Mouse (Mus musculus) stomach, postnatal 0 days (tissue): ENCODE measurements around the gene Filip1.

Source experiments
- CTCF ChIP-seq: IDR thresholded peaks from 2 replicates; pipeline ENCODE4 v1.5.1; 2016; ENCODE audit warnings: antibody characterized with exemption, low read depth, mild to moderate bottlenecking, moderate library complexity
- EP300 ChIP-seq: optimal IDR thresholded peaks from 2 replicates; pipeline ENCODE3; 2016; ENCODE audit warnings: antibody characterized with exemption

DNA sequence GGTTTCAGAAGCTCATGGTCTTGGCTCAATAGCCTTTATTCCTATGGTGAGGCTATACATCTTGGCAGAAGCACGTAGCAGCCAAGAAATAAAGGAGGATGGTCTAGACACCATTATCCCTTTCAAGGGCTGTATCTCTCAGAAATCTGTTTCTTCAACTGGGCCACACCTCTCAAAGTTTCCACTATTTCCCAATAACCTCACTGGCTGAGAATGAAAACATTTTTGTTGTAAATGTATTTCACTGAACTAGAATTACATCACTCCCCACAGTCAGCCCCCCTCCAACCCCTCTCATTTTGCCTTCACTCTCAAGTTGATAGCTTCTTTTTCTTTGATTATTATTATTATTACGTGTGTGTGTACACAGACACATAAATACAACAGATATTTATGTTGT lies 129.5 kb downstream of the Filip1 start:
- no peak for TF ChIP-seq EP300
- no peak for TF ChIP-seq CTCF
